Mouse (Mus musculus) liver, embryonic 13.5 days (tissue): ENCODE results near the gene Strip2. TPM values are rescaled to one million over a fixed set of nuclear protein-coding genes. Genes with fewer than 3 reads are reported as not detected.

ENCODE experiments used
- ATAC-seq: fragments of 200-750 bp; cut with Nextera tagmentation; 2 replicates; pipeline ENCODE4 v1.8.0; 2017; ENCODE audit warnings: low read depth, mild to moderate bottlenecking, moderate number of reproducible peaks, moderate library complexity
- DNase-seq: peaks from one replicate; pipeline ENCODE4 v3.0.0; 2022
- H3K27ac ChIP-seq: fragments of 300-500 bp; sonication (generic); 2 replicates; pipeline ENCODE4 v1.5.1; 2015; ENCODE audit warnings: moderate library complexity, mild to moderate bottlenecking, inconsistent platforms
- H3K27me3 ChIP-seq: fragments of 300-500 bp; sonication (generic); 2 replicates; pipeline ENCODE4 v1.6.1; 2015; ENCODE audit warnings: mild to moderate bottlenecking, inconsistent platforms
- H3K36me3 ChIP-seq: fragments of 300-500 bp; sonication (generic); 2 replicates; pipeline ENCODE4 v1.6.1; 2015; ENCODE audit warnings: mild to moderate bottlenecking, inconsistent platforms
- H3K4me1 ChIP-seq: fragments of 300-500 bp; sonication (generic); replicated peaks from 2 replicates; pipeline ENCODE4 v1.6.1; 2015; ENCODE audit warnings: inconsistent platforms
- H3K4me2 ChIP-seq: fragments of 300-500 bp; sonication (generic); 2 replicates; pipeline ENCODE4 v1.6.1; 2015; ENCODE audit warnings: inconsistent platforms, mild to moderate bottlenecking, moderate library complexity
- H3K4me3 ChIP-seq: fragments of 300-500 bp; sonication (generic); replicated peaks from 2 replicates; pipeline ENCODE4 v1.5.1; 2015; ENCODE audit warnings: mild to moderate bottlenecking, inconsistent platforms
- H3K9ac ChIP-seq: fragments of 300-500 bp; sonication (generic); 2 replicates; pipeline ENCODE4 v1.6.1; 2015; ENCODE audit warnings: mild to moderate bottlenecking, inconsistent platforms
- H3K9me3 ChIP-seq: fragments of 300-500 bp; sonication (generic); replicated peaks from 2 replicates; pipeline ENCODE4 v1.6.1; 2016; ENCODE audit warnings: inconsistent platforms
- WGBS: fragments of 180-500 bp; shearing (Covaris S2); methylation state at CpG from one replicate; pipeline ENCODE4 v1.1.7; 2015; ENCODE audit not compliant: insufficient replicate concordance; 5-methylcytosine and 5-hydroxymethylcytosine counted together
- polyA plus RNA-seq: library from polyadenylated mRNA; unstranded; fragments of >200 nt; fragmentation: Nextera tagmentation; extraction: Ambion mirVana; gene quantifications from 2 replicates; pipeline ENCODE4 v1.2.1, GENCODE M21; 2015

The Strip2 gene
- polyA plus RNA-seq, 1 experiment from 2014 or later: 0.44 TPM

DNA sequence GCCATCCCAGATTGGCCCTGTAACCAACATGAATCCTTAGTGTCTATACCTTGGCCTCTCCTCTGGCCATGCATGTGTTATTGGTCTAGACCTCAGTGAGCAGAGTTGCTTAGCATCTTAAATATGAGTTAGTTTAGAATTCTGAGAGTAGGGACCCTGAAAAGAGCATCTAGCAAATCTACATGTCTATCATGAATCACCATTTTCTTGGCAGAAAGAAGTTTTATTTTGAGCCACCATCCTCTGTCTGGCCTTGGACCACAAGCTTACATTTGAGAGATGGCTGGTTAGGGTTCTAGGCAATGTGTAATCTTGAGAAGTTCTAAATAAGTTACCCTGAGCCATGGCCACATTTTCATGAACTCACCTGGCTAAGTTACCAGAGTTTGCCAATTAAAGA is 13.3 kb downstream of the Strip2 start:
- Histone ChIP-seq H3K4me3 (no peak overlapping the region), H3K4me2 (no peak overlapping the region), H3K9me3 (no peaks in the 10 kb centered on the region), H3K4me1 (no peaks in the 10 kb centered on the region), H3K27ac (no peak overlapping the region), H3K9ac (no peak overlapping the region), H3K36me3 (no peaks in the 10 kb centered on the region), H3K27me3 (peaks cover 6% of the 10 kb centered on the region)
- DNase-seq (no peak), ATAC-seq (no peak)

DNA sequence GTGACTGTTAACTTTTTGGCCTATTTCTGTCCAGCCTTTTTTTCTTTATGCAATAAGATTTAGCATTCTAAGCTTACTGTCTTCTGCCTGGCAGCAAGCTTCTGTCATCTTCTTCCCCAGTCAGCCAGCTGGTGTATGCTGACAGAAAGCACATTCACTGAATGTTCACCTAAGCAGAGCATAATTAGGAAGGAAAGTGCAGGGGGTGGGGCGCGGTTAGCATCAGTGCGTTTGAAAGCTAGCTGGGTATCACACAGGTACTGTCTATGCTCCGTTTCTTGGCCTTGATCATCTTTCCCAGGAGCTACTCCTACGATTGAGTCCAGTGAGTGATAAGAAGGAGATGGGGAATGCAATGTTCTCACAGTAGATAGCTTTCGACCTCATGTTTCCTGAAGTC is 13.9 kb downstream of the Strip2 start:
- Histone ChIP-seq H3K9ac (no peak overlapping the region), H3K4me1 (no peaks in the 10 kb centered on the region), H3K4me3 (no peak overlapping the region), H3K27me3 (peaks cover 4% of the 10 kb centered on the region; the same call in 1 of the 2 replicates), H3K9me3 (no peaks in the 10 kb centered on the region), H3K4me2 (no peak overlapping the region), H3K27ac (no peak overlapping the region), H3K36me3 (no peaks in the 10 kb centered on the region)
- ATAC-seq: no peak
- WGBS: 61% methylated on average over 6 of the region's 6 CpGs
- no peak for DNase-seq

DNA sequence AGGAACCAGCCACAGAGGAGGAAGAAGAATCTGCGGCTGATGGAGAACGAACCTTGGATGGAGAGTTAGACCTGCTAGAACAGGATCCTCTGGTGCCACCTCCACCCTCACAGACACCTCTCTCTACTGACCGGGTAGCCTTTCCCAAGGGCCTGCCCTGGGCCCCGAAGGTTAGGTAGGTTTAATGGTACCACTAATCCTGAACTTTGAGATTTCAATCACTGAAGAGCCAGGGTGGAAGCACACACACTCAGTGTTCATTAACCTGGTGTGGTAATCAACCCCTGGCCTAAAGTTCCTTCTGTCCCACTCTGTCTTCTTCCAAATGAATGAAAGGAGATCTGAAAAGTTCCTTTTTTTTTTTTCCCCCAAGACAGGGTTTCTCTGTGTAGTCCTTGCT is 14.4 kb downstream of the Strip2 start:
- no peak for ATAC-seq
- DNase-seq: no peak
- WGBS: 59% methylated on average over 4 of the region's 4 CpGs

DNA sequence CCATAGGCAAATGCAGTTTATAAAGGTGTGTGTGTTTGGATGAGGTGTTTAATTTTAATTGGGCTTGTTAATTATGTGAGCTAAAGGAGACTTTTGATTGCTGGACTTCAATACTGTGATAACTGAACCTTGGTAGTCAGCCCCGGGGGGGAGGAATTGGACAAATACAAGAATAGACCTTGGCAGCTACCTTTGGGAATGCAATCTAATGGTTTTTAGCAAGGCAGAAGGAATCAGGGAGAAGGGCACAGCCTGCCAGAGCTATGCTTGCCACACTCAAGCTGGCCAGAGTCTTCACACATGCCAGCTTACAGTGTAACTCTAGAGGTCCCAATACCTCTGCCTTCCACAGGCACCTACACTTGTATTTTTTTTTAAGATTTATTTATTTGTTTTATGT is 18.9 kb downstream of the Strip2 start:
- no peaks in the 10 kb centered on the region for H3K27me3 ChIP-seq
- no peak overlapping the region for H3K9ac ChIP-seq
- no peaks in the 10 kb centered on the region for H3K4me1 ChIP-seq
- H3K4me2 ChIP-seq: no peak overlapping the region
- no peak overlapping the region for H3K4me3 ChIP-seq
- 82% methylated on average over 1 of the region's 1 CpGs for WGBS
- H3K36me3 ChIP-seq: no peaks in the 10 kb centered on the region
- ATAC-seq (no peak), DNase-seq (no peak)
- H3K27ac ChIP-seq: no peak overlapping the region
- no peaks in the 10 kb centered on the region for H3K9me3 ChIP-seq

More for the DNA sequence above, 14.4 kb downstream of the Strip2 start:
- Histone ChIP-seq H3K36me3 (no peaks in the 10 kb centered on the region), H3K4me1 (no peaks in the 10 kb centered on the region), H3K27ac (no peak overlapping the region), H3K27me3 (no peaks in the 10 kb centered on the region), H3K4me2 (no peak overlapping the region), H3K9me3 (no peaks in the 10 kb centered on the region), H3K4me3 (no peak overlapping the region), H3K9ac (no peak overlapping the region)

DNA sequence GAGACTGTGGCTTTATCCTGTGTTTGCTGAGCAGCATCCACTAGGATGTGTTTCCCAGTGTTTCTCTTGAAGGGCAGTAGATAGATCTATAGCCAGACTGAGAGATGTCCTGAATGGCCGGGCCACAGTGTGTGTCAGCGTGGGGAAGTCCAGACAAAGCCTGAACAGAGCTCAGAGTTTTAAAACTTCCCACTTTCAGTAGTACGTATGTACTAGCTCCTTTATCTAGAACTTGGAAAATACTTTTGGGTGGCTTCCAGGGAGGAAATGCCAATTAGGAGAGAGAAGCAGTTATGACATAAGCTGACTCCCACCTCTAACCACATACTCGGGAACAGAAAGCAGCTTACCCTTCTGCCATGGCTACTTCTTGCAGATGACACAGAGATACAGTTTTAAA is 23.6 kb downstream of the Strip2 start:
- ATAC-seq (no peak), DNase-seq (no peak)
- H3K4me3 ChIP-seq: no peak overlapping the region
- WGBS: 45% methylated on average over 4 of the region's 4 CpGs
- no peaks in the 10 kb centered on the region for H3K9me3 ChIP-seq
- H3K4me2 ChIP-seq: no peak overlapping the region
- no peak overlapping the region for H3K27ac ChIP-seq
- H3K9ac ChIP-seq: no peak overlapping the region
- H3K4me1 ChIP-seq: no peaks in the 10 kb centered on the region
- H3K27me3 ChIP-seq: no peaks in the 10 kb centered on the region
- H3K36me3 ChIP-seq: no peaks in the 10 kb centered on the region

DNA sequence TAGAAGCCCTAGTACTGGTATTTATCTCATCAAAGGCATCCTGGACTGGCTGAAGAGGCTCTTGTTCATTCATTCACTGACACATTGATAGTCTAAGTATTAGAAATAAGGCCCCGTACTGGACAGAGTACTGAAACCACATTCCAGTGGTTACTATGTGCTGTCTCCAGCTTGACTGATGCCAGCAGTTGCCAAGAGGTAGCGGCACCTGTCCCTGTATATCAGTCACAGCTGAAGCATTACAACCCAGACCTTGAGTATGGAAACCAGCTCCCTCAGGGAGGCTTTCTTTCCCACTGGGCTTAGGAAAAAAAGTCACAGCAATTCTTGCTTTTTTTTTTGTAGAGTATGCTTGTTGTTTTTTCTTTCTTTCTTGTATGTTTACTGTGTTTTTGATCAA is 24.2 kb downstream of the Strip2 start:
- no peaks in the 10 kb centered on the region for H3K36me3 ChIP-seq
- no peaks in the 10 kb centered on the region for H3K4me1 ChIP-seq
- DNase-seq (no peak), ATAC-seq (no peak)
- WGBS: 64% methylated on average over 2 of the region's 2 CpGs
- no peaks in the 10 kb centered on the region for H3K9me3 ChIP-seq
- no peaks in the 10 kb centered on the region for H3K27me3 ChIP-seq
- no peak overlapping the region for H3K4me2 ChIP-seq
- H3K9ac ChIP-seq: no peak overlapping the region
- no peak overlapping the region for H3K4me3 ChIP-seq
- H3K27ac ChIP-seq: no peak overlapping the region

DNA sequence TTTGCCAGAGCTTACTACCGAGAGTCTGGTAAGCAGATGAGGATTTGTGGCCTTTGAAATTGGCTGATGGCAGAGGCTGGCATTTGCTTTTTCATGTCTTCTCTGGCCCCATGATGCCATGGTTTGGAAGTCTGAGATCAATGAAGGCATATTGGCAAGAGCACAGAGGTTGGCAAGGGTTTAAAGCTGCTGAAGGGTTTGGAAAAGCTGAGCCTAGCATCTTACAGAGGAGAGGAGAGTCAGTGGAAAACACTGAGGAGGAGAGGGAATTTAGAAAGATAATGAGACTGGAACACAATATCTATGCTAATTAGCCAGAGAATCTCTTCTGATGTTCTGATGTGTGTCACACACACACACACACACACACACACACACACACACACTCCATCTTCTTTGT is 27.7 kb downstream of the Strip2 start:
- no peak overlapping the region for H3K27ac ChIP-seq
- H3K4me3 ChIP-seq: no peak overlapping the region
- H3K9me3 ChIP-seq: no peaks in the 10 kb centered on the region
- no peaks in the 10 kb centered on the region for H3K27me3 ChIP-seq
- no peak overlapping the region for H3K4me2 ChIP-seq
- no peak overlapping the region for H3K9ac ChIP-seq
- no peaks in the 10 kb centered on the region for H3K4me1 ChIP-seq
- WGBS: 67% methylated on average over 1 of the region's 1 CpGs
- H3K36me3 ChIP-seq: no peaks in the 10 kb centered on the region
- ATAC-seq: no peak
- no peak for DNase-seq

DNA sequence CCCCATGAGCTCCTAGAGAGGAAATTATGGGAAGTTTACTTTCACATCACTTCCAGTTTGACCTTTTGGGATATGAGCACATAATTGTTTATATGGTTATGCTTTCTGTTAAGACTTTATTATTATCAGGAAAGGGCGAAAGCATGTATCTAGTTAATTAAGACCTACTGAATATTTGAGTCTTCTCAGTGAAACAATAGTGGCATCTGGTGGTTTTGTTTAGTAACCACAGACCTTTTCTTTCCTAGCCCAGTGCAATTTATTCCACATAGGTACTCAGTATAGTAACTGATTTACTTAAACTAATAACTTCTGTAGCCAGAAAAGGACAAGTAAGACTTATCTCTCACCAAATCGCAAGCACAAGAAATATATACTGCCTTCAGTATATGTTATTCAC is 29.8 kb downstream of the Strip2 start:
- no peaks in the 10 kb centered on the region for H3K36me3 ChIP-seq
- no peak overlapping the region for H3K27ac ChIP-seq
- no peak overlapping the region for H3K4me2 ChIP-seq
- no peaks in the 10 kb centered on the region for H3K4me1 ChIP-seq
- H3K27me3 ChIP-seq: no peaks in the 10 kb centered on the region
- no peak overlapping the region for H3K9ac ChIP-seq
- H3K4me3 ChIP-seq: no peak overlapping the region
- ATAC-seq: no peak
- H3K9me3 ChIP-seq: no peaks in the 10 kb centered on the region
- 73% methylated on average over 2 of the region's 2 CpGs for WGBS
- no peak for DNase-seq

DNA sequence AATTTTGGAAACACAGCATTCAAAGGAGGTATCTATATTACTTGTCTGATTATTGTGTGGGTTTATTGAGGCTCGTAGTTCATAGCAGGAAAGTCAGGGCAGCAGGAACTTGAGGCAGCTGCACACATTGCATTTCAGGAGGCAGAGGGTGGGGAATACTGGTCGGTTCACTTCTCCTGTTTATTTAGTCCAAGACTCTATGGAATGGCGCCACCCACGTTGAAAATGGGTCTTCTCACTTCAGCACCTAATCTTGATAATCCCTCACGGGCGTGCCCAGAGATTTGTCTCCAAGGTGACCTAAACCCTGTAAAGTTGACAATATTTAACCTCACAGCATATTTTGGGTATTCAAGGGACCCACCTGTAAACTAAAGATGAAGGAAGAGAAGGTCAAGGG is 31.0 kb downstream of the Strip2 start:
- 58% methylated on average over 6 of the region's 6 CpGs for WGBS

DNA sequence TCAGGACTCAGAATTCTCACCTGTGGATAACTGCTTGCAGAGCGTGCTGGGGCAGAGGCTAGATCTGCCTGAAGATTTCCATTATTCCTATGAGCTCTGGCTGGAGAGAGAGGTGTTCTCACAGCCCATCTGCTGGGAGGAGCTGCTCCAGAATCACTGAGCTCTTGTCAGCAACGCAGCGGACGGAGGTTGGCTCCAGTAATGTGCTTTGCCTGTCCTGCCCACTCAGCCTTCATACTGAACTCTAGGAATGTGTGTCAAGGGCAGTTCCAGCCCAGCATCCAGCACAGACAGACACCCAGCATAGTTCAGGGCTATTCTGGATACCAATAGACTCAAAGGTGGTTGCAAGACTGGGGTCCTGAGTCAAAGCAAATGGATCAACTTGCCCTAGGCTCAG is 39.9 kb downstream of the Strip2 start:
- Histone ChIP-seq H3K27ac (no peak overlapping the region), H3K4me1 (no peaks in the 10 kb centered on the region), H3K9ac (no peak overlapping the region), H3K27me3 (no peaks in the 10 kb centered on the region), H3K4me2 (no peak overlapping the region), H3K4me3 (no peak overlapping the region), H3K36me3 (no peaks in the 10 kb centered on the region), H3K9me3 (no peaks in the 10 kb centered on the region)
- DNase-seq (no peak), ATAC-seq (no peak)
- 83% methylated on average over 4 of the region's 4 CpGs for WGBS

More for the DNA sequence above, 31.0 kb downstream of the Strip2 start:
- H3K27me3 ChIP-seq: no peaks in the 10 kb centered on the region
- no peaks in the 10 kb centered on the region for H3K9me3 ChIP-seq
- DNase-seq (no peak), ATAC-seq (no peak)
- no peak overlapping the region for H3K4me3 ChIP-seq
- H3K27ac ChIP-seq: no peak overlapping the region
- H3K4me1 ChIP-seq: no peaks in the 10 kb centered on the region
- H3K4me2 ChIP-seq: no peak overlapping the region
- no peaks in the 10 kb centered on the region for H3K36me3 ChIP-seq
- no peak overlapping the region for H3K9ac ChIP-seq

DNA sequence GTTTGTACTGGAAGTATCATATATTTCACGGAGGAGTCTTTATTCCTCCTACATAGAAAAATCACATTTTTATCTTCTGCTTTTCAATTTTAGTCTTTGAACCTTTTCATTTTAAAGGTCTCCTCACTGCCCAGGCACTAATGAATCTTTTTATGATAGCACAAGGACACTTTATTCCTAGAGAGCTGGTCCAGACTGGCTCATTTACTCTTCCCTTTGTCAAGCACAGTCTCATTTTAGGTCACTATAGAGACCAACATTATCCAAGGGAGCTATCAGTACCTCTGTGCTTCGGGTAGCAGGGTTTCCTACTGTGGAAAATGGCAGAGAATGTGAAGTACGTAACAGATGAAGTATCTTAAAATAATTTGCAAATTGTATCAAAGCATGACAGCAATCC is 41.9 kb downstream of the Strip2 start:
- H3K9ac ChIP-seq: no peak overlapping the region
- no peak for ATAC-seq
- no peaks in the 10 kb centered on the region for H3K9me3 ChIP-seq
- no peak overlapping the region for H3K4me3 ChIP-seq
- H3K4me1 ChIP-seq: no peaks in the 10 kb centered on the region
- no peak for DNase-seq
- 63% methylated on average over 3 of the region's 3 CpGs for WGBS
- H3K27ac ChIP-seq: no peak overlapping the region
- H3K27me3 ChIP-seq: no peaks in the 10 kb centered on the region
- no peaks in the 10 kb centered on the region for H3K36me3 ChIP-seq
- H3K4me2 ChIP-seq: no peak overlapping the region

DNA sequence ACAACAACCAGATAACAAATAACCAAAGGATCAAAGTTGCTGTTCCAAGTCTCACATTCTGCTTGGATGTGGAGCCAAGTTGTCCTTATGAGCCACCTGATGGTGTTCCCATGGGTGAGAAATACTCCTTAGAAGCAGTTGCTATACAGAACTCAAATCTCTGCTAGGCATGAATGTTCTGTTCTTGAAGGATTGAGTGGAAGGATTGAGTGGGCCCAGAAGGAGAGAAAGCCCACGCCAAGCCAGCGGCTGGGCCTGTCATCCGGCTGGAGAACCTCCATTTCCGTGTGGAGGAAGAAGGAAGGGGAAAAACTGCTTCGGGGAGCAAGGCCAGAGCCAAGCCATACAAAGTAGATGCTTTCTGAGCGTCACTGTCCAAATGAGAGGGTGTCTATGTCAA is 44.3 kb downstream of the Strip2 start:
- no peaks in the 10 kb centered on the region for H3K4me1 ChIP-seq
- no peaks in the 10 kb centered on the region for H3K36me3 ChIP-seq
- no peak overlapping the region for H3K9ac ChIP-seq
- H3K27ac ChIP-seq: no peak overlapping the region
- no peaks in the 10 kb centered on the region for H3K9me3 ChIP-seq
- ATAC-seq (no peak), DNase-seq (no peak)
- H3K27me3 ChIP-seq: no peaks in the 10 kb centered on the region
- H3K4me2 ChIP-seq: no peak overlapping the region
- 72% methylated on average over 6 of the region's 6 CpGs for WGBS
- no peak overlapping the region for H3K4me3 ChIP-seq

DNA sequence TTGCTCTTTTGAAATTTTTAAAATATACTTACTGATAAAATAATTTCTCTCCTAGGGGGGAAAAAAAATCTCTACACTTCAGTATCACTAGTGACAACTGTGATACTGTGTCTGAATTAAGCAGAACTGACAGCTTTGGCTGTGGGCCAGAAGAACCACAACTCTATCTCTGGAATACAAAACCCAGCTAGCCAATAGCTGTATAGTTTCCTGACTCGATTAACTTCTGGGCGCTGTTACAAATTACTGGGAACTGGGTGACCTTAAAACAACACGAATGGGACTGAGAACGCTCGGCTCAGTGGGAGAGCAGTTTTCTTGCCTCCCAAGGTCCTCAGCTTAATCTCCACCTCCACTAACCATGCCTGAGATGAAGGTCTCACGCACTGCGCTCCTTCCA is 51.1 kb downstream of the Strip2 start:
- no peak overlapping the region for H3K4me2 ChIP-seq
- H3K27ac ChIP-seq: no peak overlapping the region
- ATAC-seq (no peak), DNase-seq (no peak)
- WGBS: 67% methylated on average over 7 of the region's 7 CpGs
- H3K9ac ChIP-seq: no peak overlapping the region
- H3K4me3 ChIP-seq: no peak overlapping the region
- H3K27me3 ChIP-seq: no peaks in the 10 kb centered on the region
- H3K36me3 ChIP-seq: no peaks in the 10 kb centered on the region
- no peaks in the 10 kb centered on the region for H3K4me1 ChIP-seq
- no peaks in the 10 kb centered on the region for H3K9me3 ChIP-seq
